Mouse (Mus musculus) MEL (cell line): Measurements from ENCODE around the gene Fbxo10. TPM values are rescaled to one million over a fixed set of nuclear protein-coding genes. Genes with fewer than 3 reads are reported as not detected.

Experiments
- DNase-seq: peaks from one replicate; pipeline ENCODE4 v3.0.0; 2011; ENCODE audit warnings: low read depth, low spot score
- H3K27ac ChIP-seq: 2 replicates; pipeline ENCODE4 v1.5.1; 2012; ENCODE audit warnings: low read depth, mild to moderate bottlenecking, control low read depth, low read length, moderate library complexity; ENCODE audit not compliant: control insufficient read depth
- H3K27me3 ChIP-seq, 2 experiments: fragments of 150-350 bp in 1 of 2; sonication (generic) in 1 of 2; 2 replicates each; pipeline ENCODE4 v1.6.1; 2012; ENCODE audit warnings: low read length in 2 of 2, mild to moderate bottlenecking in 2 of 2, improper control_type of control experiment in 1 of 2, moderate library complexity in 1 of 2; ENCODE audit not compliant: insufficient read depth in 2 of 2, control insufficient read depth in 1 of 2
- H3K36me3 ChIP-seq, 2 experiments: 2 replicates each; pipeline ENCODE4 v1.6.1; 2012 to 2014; ENCODE audit warnings: low read length in 2 of 2, improper control_type of control experiment in 1 of 2, inconsistent platforms in 1 of 2, mild to moderate bottlenecking in 1 of 2; ENCODE audit not compliant: insufficient read depth in 2 of 2, control insufficient read depth in 1 of 2
- H3K4me1 ChIP-seq, 2 experiments: fragments of 150-350 bp in 1 of 2; sonication (generic) in 1 of 2; 2 replicates each; pipeline ENCODE4 v1.6.1; 2012; ENCODE audit warnings: low read length in 2 of 2, improper control_type of control experiment in 1 of 2, mild to moderate bottlenecking in 1 of 2; ENCODE audit not compliant: insufficient read depth in 2 of 2, control insufficient read depth in 1 of 2
- H3K4me3 ChIP-seq, 2 experiments: fragments of 150-350 bp in 1 of 2; sonication (generic) in 1 of 2; 2 replicates each; pipeline ENCODE4 v1.5.1; 2012; ENCODE audit warnings: low read depth in 2 of 2, low read length in 2 of 2, mild to moderate bottlenecking in 2 of 2, moderate library complexity in 2 of 2, control low read depth in 1 of 2, improper control_type of control experiment in 1 of 2; ENCODE audit not compliant: control insufficient read depth in 1 of 2, insufficient read depth in 1 of 2
- H3K79me2 ChIP-seq: 2 replicates; pipeline ENCODE4 v1.6.1; 2012; ENCODE audit warnings: mild to moderate bottlenecking, low read length, moderate library complexity; ENCODE audit not compliant: control insufficient read depth, poor library complexity, insufficient read depth
- H3K9ac ChIP-seq: 2 replicates; pipeline ENCODE4 v1.6.1; 2012; ENCODE audit warnings: low read depth, mild to moderate bottlenecking, control low read depth, low read length, moderate library complexity; ENCODE audit not compliant: control insufficient read depth, poor library complexity, severe bottlenecking
- H3K9me3 ChIP-seq: fragments of 150-350 bp; sonication (generic); replicated peaks from 2 replicates; pipeline ENCODE4 v1.6.1; 2012; ENCODE audit warnings: mild to moderate bottlenecking, low read length, improper control_type of control experiment, moderate library complexity; ENCODE audit not compliant: insufficient read depth
- BHLHE40 ChIP-seq: IDR thresholded peaks from 2 replicates; pipeline ENCODE4 v1.6.1; 2012; ENCODE audit warnings: low read depth, mild to moderate bottlenecking, inconsistent platforms, low read length, improper control_type of control experiment, borderline replicate concordance
- CHD1 ChIP-seq: IDR thresholded peaks from 2 replicates; pipeline ENCODE4 v1.6.1; 2012; ENCODE audit warnings: low read depth, mild to moderate bottlenecking, inconsistent platforms, low read length, improper control_type of control experiment
- CHD2 ChIP-seq: IDR thresholded peaks from 2 replicates; pipeline ENCODE4 v1.6.1; 2011; ENCODE audit warnings: low read length, improper control_type of control experiment
- E2F4 ChIP-seq: IDR thresholded peaks from 2 replicates; pipeline ENCODE4 v1.6.1; 2011; ENCODE audit warnings: low read depth, low read length, improper control_type of control experiment, borderline replicate concordance
- EP300 ChIP-seq, 2 experiments: IDR thresholded peaks; 2 replicates each; pipeline ENCODE4 v1.6.1; 2011; ENCODE audit warnings: improper control_type of control experiment in 2 of 2, low read length in 2 of 2, low read depth in 1 of 2, mild to moderate bottlenecking in 1 of 2
- ETS1 ChIP-seq: IDR thresholded peaks from 2 replicates; pipeline ENCODE4 v1.6.1; 2012; ENCODE audit warnings: low read depth, mild to moderate bottlenecking, inconsistent platforms, low read length, improper control_type of control experiment, moderate library complexity
- GATA1 ChIP-seq: IDR thresholded peaks from 2 replicates; pipeline ENCODE4 v1.6.1; 2011; ENCODE audit warnings: low read depth, low read length, improper control_type of control experiment
- HCFC1 ChIP-seq: IDR thresholded peaks from 2 replicates; pipeline ENCODE4 v1.6.1; 2012; ENCODE audit warnings: low read depth, mild to moderate bottlenecking, inconsistent platforms, low read length, improper control_type of control experiment, moderate library complexity
- JUND ChIP-seq: IDR thresholded peaks from 2 replicates; pipeline ENCODE4 v1.6.1; 2011; ENCODE audit warnings: low read depth, mild to moderate bottlenecking, improper control_type of control experiment, low read length
- MAX ChIP-seq: IDR thresholded peaks from 2 replicates; pipeline ENCODE4 v1.6.1; 2011; ENCODE audit warnings: low read length, improper control_type of control experiment
- MAZ ChIP-seq: IDR thresholded peaks from 2 replicates; pipeline ENCODE4 v1.6.1; 2012; ENCODE audit warnings: low read depth, mild to moderate bottlenecking, inconsistent platforms, low read length, improper control_type of control experiment
- MEF2A ChIP-seq: IDR thresholded peaks from 2 replicates; pipeline ENCODE4 v1.6.1; 2014; ENCODE audit warnings: low read depth, mild to moderate bottlenecking, inconsistent platforms, low read length, improper control_type of control experiment; ENCODE audit not compliant: poor library complexity, insufficient replicate concordance, severe bottlenecking; ENCODE audit errors: extremely low read depth
- MXI1 ChIP-seq: IDR thresholded peaks from 2 replicates; pipeline ENCODE4 v1.6.1; 2011; ENCODE audit warnings: mild to moderate bottlenecking, low read depth, low read length, improper control_type of control experiment
- NELFE ChIP-seq: IDR thresholded peaks from 2 replicates; pipeline ENCODE4 v1.6.1; 2011; ENCODE audit warnings: low read depth, low read length, improper control_type of control experiment
- NRF1 ChIP-seq: IDR thresholded peaks from 2 replicates; pipeline ENCODE4 v1.6.1; 2014; ENCODE audit warnings: low read depth, mild to moderate bottlenecking, inconsistent platforms, low read length, improper control_type of control experiment, moderate library complexity; ENCODE audit not compliant: poor library complexity, insufficient read depth, severe bottlenecking
- POLR2A ChIP-seq, 2 experiments: IDR thresholded peaks; 2 replicates each; pipeline ENCODE4 v1.6.1; 2011 to 2012; ENCODE audit warnings: low read length in 2 of 2, mild to moderate bottlenecking in 2 of 2, control low read depth in 1 of 2, improper control_type of control experiment in 1 of 2, low read depth in 1 of 2, moderate library complexity in 1 of 2; ENCODE audit not compliant: control insufficient read depth in 1 of 2, insufficient read depth in 1 of 2, poor library complexity in 1 of 2
- SMC3 ChIP-seq: IDR thresholded peaks from 2 replicates; pipeline ENCODE4 v1.6.1; 2011; ENCODE audit warnings: low read depth, low read length, improper control_type of control experiment
- TBP ChIP-seq: IDR thresholded peaks from 2 replicates; pipeline ENCODE4 v1.8.0; 2011; ENCODE audit warnings: low read depth, low read length, improper control_type of control experiment
- TCF12 ChIP-seq: IDR thresholded peaks from 2 replicates; pipeline ENCODE4 v1.6.1; 2014; ENCODE audit warnings: low read depth, mild to moderate bottlenecking, inconsistent platforms, low read length, improper control_type of control experiment, moderate library complexity
- UBTF ChIP-seq: IDR thresholded peaks from 2 replicates; pipeline ENCODE4 v1.6.1; 2012; ENCODE audit warnings: low read depth, mild to moderate bottlenecking, inconsistent platforms, low read length, improper control_type of control experiment, moderate library complexity, borderline replicate concordance; ENCODE audit not compliant: insufficient read depth
- USF1 ChIP-seq: IDR thresholded peaks from 2 replicates; pipeline ENCODE4 v1.6.1; 2014; ENCODE audit warnings: low read depth, mild to moderate bottlenecking, inconsistent platforms, low read length, improper control_type of control experiment, moderate library complexity
- USF2 ChIP-seq, 2 experiments: IDR thresholded peaks; 2 replicates each; pipeline ENCODE4 v1.6.1; 2011 to 2012; ENCODE audit warnings: improper control_type of control experiment in 2 of 2, low read length in 2 of 2, borderline replicate concordance in 1 of 2, inconsistent platforms in 1 of 2, low read depth in 1 of 2, mild to moderate bottlenecking in 1 of 2; ENCODE audit not compliant: insufficient read depth in 1 of 2
- ZC3H11A ChIP-seq: IDR thresholded peaks from 2 replicates; pipeline ENCODE4 v1.6.1; 2012; ENCODE audit warnings: low read depth, mild to moderate bottlenecking, inconsistent platforms, low read length, improper control_type of control experiment
- ZKSCAN1 ChIP-seq: IDR thresholded peaks from 2 replicates; pipeline ENCODE4 v1.6.1; 2012; ENCODE audit warnings: low read depth, mild to moderate bottlenecking, inconsistent platforms, low read length, improper control_type of control experiment, moderate library complexity
- ZMIZ1 ChIP-seq: IDR thresholded peaks from 2 replicates; pipeline ENCODE4 v1.6.1; 2012; ENCODE audit warnings: low read depth, mild to moderate bottlenecking, inconsistent platforms, low read length, improper control_type of control experiment, moderate library complexity
- polyA plus RNA-seq, 2 experiments: library from polyadenylated mRNA; stranded (reverse) in 1 of 2; unstranded in 1 of 2; fragments of >175 nt in 1 of 2; fragments of >200 nt in 1 of 2; gene quantifications; 2 replicates each; pipeline versions ENCODE4 v1.2.1 to v1.2.4; 2012; ENCODE audit warnings: low replicate concordance in 2 of 2, low read depth in 1 of 2; ENCODE audit not compliant: insufficient read length in 2 of 2, insufficient read depth in 1 of 2, missing spikeins in 1 of 2
- total RNA-seq: library from RNA; depleted of rRNA; stranded (reverse); fragments of 300-350 nt; gene quantifications from 2 replicates; pipeline ENCODE4 v1.2.3, GENCODE M21; 2012; rRNA removed

Fbxo10 gene
- total RNA-seq = 2.0 and 2.2 TPM in 2 replicates
- polyA plus RNA-seq = 1 to 10 TPM in 1 of 2 experiments, not detected in 1; 6.5 TPM

GRCm38 (mm10) chr4:45084021-45084894, at the start of gene Fbxo10:
Fbxo10 (minus strand) TSS chr4:45084604.
- H3K79me2 ChIP-seq = no peaks in the 10 kb centered on the region
- peak; percentile 94 for DNase-seq
- peaks cover 0 to 5% of the 10 kb centered on the region in 2 experiments; a peak in 2 of 4 replicates for H3K36me3 ChIP-seq
- peak within 1 kb of the TSS; percentile 75 for H3K9ac ChIP-seq
- no peaks in the 10 kb centered on the region for H3K27me3 ChIP-seq
- TF ChIP-seq EP300 (IDR thresholded peaks at IDR 0.05; ENCODE audit: low read depth in 1 of 2, low read length in 2 of 2) (0 out of 4 replicates have a peak, but pooled peaks of 1 of the 2 experiments have one; percentile 9), SMC3 (no peak), ZC3H11A (no peak), POLR2A (IDR thresholded peaks at IDR 0.05; ENCODE audit: control insufficient read depth in 1 of 2, insufficient read depth in 1 of 2, low read depth in 1 of 2, low read length in 2 of 2, poor library complexity in 1 of 2) (peak; percentile 68 to 75), ZMIZ1 (peak; percentile 65), TCF12 (peak; percentile 53), USF2 (IDR thresholded peaks at IDR 0.05; ENCODE audit: borderline replicate concordance in 1 of 2, insufficient read depth in 1 of 2, low read depth in 1 of 2, low read length in 2 of 2) (peak; percentile 40 to 88; a peak in 3 of 4 replicates), USF1 (peak; percentile 98), CHD2 (no peak), MEF2A (no peak), NELFE (peak; percentile 70), JUND (no peak), TBP (peak; percentile 59; the same call in 1 of the 2 replicates), ZKSCAN1 (peak; percentile 71), NRF1 (peak; percentile 48), HCFC1 (peak; percentile 62; the same call in 1 of the 2 replicates), CHD1 (no peak), ETS1 (peak; percentile 30; the same call in 1 of the 2 replicates), E2F4 (0 out of 2 replicates have a peak, but pooled peaks have one; percentile 52), UBTF (no peak), MXI1 (peak; percentile 56; the same call in 1 of the 2 replicates), GATA1 (no peak), MAX (peak; percentile 85), BHLHE40 (peak; percentile 36; the same call in 1 of the 2 replicates), MAZ (peak; percentile 51; the same call in 1 of the 2 replicates)
- H3K27ac ChIP-seq = no peak within 1 kb of the TSS
- peaks cover 0 to 5% of the 10 kb centered on the region in 2 experiments; a peak in 1 of 4 replicates for H3K4me1 ChIP-seq
- H3K9me3 ChIP-seq = no peaks in the 10 kb centered on the region
- peak within 1 kb of the TSS; percentile 65 to 91 for H3K4me3 ChIP-seq
